Mouse (Mus musculus) testis, postnatal 14 days (tissue): ENCODE measurements around the gene Sdsl.
A peak's percentile ranks its signal among the peaks of the same experiment; 100 is the strongest.

ENCODE experiments used
- DNase-seq: peaks from one replicate; pipeline ENCODE4 v3.0.0; 2021; ENCODE audit warnings: low spot score

Sdsl gene

GRCm38 (mm10) chr5:120429692-120430091 lies 42.9 kb downstream of the Sdsl start:
- DNase-seq: no peak

GRCm38 (mm10) chr5:120428990-120429389 lies 43.6 kb downstream of the Sdsl start:
- DNase-seq: no peak

DNA sequence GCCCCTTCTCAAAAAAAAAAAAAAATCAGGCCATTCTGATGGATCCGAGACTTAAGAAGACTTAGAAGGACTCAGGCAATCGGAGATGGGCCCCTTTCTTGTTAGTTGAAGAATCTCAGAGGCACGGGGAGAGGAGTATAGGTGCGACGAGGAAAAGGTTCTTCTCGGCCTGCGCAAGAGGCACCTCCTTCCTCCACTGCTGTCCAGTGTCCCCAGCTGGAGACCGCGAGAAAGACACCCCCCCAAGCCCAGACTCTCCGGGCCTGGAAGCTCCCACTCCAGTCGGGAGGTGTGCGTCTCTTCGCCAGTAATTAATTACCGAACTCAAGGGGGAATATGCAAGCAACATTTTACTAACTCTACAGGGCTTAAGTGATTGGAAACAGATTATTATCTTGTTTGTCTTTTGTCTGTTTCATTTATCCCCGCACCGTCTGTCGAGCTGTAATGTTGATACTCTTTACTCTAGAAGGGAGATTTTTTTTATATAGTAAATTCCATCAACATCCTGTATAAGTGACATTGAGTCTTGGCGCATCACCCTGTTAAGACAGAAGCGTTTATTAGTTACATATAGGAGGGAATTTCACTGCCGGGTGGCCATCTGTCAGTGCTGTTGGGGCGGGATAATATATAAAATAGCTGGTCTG lies 44.3 kb downstream of the Sdsl start:
- DNase-seq: no peak

DNA sequence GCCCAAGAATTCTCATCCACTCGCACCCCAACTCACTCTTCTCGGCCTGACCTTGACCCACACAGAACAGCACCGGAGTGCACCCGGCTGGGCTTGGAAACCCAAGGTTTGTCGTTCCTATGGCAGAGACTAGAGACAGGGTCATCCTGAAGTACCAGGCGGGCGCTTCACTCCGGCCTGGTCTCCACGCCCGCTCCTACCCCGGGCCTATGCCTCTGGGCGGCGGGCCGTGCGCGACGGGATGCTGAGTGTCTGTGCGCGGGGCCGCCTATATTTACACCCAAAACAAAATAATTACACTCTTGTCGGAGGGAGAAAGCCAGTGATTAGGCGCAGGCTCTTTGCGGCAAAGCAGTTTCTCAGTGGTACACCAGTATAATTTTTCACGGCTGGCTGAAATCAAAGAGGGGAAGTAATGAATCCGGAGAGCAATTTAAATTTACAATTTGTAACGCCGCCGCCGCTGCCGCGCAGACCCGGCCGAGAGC lies 45.1 kb downstream of the Sdsl start:
- no peak for DNase-seq

DNA sequence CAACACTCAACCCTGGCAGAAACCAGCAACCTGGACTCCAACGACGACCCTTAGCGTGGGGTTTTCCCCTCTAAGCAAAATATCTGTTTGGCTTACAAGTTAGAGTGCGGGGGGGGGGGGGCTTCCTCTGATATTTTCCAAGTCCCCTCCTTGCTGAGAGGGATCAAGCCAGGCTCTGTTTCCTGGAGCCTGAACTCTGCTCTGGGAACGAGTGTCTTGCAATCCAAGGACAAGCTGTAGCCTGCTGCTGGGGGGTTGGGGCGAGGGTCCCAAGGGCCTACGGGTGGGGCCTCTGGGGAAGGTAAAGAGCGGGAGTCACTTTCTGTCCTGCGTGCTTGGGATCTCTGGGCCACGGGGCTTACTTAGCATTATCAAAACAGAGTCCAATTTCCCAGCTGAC lies 46.0 kb downstream of the Sdsl start:
- no peak for DNase-seq

DNA sequence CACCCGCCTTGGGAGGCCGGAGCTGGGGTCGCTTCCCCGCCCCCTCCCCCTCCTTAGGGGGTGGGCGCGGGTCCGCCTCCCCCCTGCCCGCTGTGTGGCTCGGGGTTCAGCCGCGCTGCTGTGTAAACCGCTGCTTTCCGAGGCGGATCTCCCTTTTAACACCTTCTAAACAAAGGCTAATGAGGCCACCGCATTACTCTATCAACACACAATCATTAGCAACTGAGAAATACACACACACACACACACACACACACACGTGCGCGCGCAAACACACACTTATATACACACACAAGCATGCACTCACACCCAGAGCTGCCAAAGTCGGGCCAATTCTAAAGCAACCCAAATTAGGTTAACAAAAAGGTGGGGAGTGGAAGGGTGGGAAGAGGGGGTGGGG lies 46.9 kb downstream of the Sdsl start:
- DNase-seq: no peak

- no peak for DNase-seq
Observed at GRCm38 (mm10) chr5:120424657-120425056, 48.0 kb downstream of the Sdsl start.

DNA sequence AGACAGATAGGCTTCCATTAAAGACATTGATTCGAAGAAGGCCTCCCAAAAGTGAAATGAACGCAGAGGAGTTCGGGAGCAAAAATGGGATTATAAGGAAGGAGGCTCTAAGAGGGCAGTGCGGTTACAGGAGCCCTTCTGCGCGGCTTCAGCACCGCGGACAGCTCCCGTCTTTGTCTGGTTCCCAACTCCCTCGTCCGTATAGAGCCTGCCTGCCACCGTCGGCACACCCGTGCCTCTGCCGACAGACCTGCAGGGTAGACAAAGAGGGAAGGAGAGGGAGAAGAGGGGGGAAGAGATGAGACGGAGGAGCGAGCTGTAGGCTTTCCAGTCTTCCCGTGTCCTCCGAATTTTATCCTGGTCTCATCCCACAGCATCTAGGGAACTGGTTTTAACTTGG lies 48.6 kb downstream of the Sdsl start:
- peak; percentile 75 for DNase-seq

DNA sequence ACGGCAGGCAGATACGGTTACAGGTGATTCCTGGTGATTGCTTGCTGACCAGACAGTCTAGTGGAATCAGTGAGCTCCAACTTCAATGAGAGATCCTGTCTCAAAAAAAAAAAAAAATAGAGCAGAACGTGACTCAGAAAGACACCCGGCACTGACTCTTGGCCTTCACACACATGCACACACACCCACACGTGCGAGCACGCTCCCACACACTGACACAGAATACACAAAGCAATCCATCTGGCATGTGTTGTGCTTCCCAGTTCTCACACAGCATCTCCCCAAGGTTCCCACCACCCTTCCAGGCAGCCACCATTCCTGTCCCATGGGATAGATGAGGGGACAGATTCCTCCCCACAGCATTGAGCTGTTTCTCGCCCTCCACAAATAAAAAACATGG lies 52.5 kb downstream of the Sdsl start:
- no peak for DNase-seq

GRCm38 (mm10) chr5:120413436-120413835 lies 59.2 kb downstream of the Sdsl start:
- DNase-seq: peak; percentile 14

DNA sequence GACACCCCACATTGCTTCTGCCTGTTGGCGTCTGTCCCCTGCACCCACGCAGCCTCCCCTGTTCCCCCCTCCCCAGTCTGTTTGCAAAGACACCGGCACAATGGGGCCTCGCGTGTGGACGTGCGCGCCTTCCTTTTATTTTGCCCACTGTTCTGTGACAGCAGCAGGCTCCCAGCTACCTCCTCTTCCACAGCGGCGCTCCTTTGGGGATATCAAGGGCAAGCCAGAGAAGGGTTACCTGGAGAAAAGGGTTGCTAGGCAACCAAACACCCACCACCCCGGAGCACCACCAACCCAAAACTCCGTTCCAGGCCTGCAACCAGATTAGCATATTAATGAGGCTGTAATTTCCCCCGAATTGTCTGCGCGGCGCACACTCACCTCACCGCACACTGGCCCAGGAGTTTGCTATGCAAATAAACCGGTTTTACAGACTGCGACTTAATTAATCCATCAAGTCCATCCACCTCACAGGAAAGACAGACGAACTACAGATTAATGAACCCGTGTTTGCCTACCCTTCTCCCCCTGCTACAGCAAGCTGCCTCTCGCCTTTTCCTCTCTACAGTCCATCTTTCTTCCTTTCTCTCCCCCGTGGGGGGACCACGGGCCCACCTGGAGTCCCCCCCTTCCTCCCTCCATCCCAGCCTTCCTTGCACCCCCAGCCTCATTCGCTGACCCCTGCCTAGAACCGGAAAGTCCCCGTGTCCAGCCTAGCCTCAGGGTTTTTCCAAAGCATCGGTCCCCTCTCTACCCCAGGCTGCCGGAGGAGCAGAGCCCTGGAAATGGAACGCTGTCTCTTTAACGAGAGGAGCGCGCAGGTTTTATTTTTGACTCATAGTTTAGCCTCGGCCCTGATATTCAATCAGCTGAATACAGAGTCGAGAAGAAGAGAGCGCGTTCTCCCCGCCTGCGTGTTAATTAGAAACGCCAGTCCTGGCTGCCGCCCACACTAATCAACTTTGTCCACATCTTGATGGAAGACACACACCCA lies 62.9 kb downstream of the Sdsl start:
- no peak for DNase-seq

DNA sequence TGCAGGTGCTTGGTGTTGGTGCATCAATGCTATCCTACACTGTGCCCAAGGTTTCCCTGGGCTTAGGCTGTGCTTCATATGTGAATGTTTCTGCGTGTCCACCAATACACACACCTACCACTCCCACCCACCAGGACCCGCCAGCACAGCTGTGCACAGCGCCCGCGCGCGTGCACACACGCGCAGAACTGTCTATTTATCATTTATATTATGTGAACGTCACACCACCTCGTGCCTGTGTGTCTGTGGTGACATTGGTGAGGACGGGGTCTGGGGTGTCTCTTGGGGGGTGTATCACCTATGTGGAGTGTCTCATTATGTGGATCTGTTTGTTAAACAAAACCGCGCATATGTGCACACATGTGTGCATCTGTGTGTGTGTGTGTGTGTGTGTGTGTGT lies 63.7 kb downstream of the Sdsl start:
- DNase-seq: no peak
